Mouse (Mus musculus): Measurements from ENCODE around the gene Fam189b. TPM values are rescaled to one million over a fixed set of nuclear protein-coding genes. Genes with fewer than 3 reads are reported as not detected.
"Not testable (repeated sequence)": the region's sequence is repeated elsewhere in the genome, so short reads cannot be mapped to it uniquely, and the experiment has no call there.

The Fam189b gene
- total RNA-seq, 2 experiments from 2014 or later = 61.6 to 61.7 TPM

GRCm38 (mm10) chr3:89214681-89215411, 31.9 kb downstream of the Fam189b start, which contains the start of gene Thbs3:
TSS of gene Thbs3 (plus strand) at chr3:89215180.
- Histone ChIP-seq H3K27ac (peak within 1 kb of the TSS; percentile 97), H3K4me3 (peak within 1 kb of the TSS; percentile 83)
- no peak for DNase-seq (ENCODE audit: low spot score in 2 of 2)
- no peak for TF ChIP-seq CTCF (conservative IDR thresholded peaks at IDR 0.05)

- Histone ChIP-seq H3K27ac (peak overlapping the region; percentile 97; the same call in 1 of the 2 replicates), H3K4me3 (peak overlapping the region; percentile 44; the same call in 1 of the 2 replicates)
- peak; percentile 96 for TF ChIP-seq CTCF (conservative IDR thresholded peaks at IDR 0.05)
- peak; percentile 81 to 82 for DNase-seq (ENCODE audit: low spot score in 2 of 2)
These were observed 32.9 kb downstream of the Fam189b start for GRCm38 (mm10) chr3:89215853-89216252.

DNA sequence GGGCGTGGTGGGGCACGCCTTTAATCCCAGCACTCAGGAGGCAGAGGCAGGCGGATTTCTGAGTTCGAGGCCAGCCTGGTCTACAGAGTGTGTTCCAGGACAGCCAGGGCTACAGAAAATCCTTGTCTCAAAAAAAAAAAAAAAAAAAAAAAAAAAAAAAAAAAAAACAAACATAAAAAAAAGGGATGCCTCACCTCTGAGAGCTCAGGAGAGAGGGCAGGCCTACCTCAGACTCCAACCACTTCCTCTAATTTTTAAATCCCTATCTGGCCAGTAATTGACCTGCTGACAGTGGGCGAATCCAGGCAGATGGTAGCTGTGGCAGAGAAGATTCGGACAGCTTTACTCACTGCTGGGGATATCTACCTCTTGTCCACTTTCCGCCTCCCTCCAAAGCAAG, 33.5 kb downstream of the Fam189b start:
- H3K4me3 ChIP-seq; H3K27ac ChIP-seq; DNase-seq (ENCODE audit: low spot score in 2 of 2): not testable (repeated sequence)

- no peak for DNase-seq (ENCODE audit: low spot score in 2 of 2)
- no peak overlapping the region for H3K4me3 ChIP-seq
- TF ChIP-seq CTCF (conservative IDR thresholded peaks at IDR 0.05) = no peak
- H3K27ac ChIP-seq = no peak overlapping the region
These were observed 35.3 kb downstream of the Fam189b start for GRCm38 (mm10) chr3:89218271-89218670.

DNA sequence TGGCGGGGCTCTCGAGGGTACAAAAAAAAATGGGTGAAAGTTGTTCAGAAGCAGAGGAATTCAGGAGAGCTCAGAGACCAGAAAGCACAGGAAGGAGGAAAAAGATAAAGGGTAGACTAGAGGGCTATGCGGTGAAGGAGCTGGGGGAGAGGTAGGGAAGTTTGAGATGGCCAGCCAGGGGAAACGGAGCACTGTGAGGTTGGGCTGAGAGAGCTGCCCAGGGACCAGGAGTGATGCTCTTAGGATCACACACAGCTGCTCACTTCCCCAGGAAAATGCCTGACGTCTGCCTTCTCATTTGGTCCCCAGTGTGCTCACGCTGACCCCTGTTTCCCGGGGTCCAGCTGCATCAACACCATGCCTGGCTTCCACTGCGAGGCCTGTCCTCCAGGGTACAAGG, 36.6 kb downstream of the Fam189b start:
- no peak for DNase-seq (ENCODE audit: low spot score in 2 of 2)
- no peak for TF ChIP-seq CTCF (conservative IDR thresholded peaks at IDR 0.05)
- Histone ChIP-seq H3K27ac (no peak overlapping the region), H3K4me3 (no peak overlapping the region)

GRCm38 (mm10) chr3:89221167-89221566, 38.2 kb downstream of the Fam189b start:
- TF ChIP-seq CTCF (conservative IDR thresholded peaks at IDR 0.05) = no peak
- Histone ChIP-seq H3K4me3 (no peak overlapping the region), H3K27ac (no peak overlapping the region)
- DNase-seq (ENCODE audit: low spot score in 2 of 2) = no peak

GRCm38 (mm10) chr3:89224796-89225195, 41.9 kb downstream of the Fam189b start:
- Histone ChIP-seq H3K27ac (peak overlapping the region; percentile 93), H3K4me3 (peak overlapping the region; percentile 68)
- no peak for TF ChIP-seq CTCF (conservative IDR thresholded peaks at IDR 0.05)
- DNase-seq (ENCODE audit: low spot score in 2 of 2) = no peak

DNA sequence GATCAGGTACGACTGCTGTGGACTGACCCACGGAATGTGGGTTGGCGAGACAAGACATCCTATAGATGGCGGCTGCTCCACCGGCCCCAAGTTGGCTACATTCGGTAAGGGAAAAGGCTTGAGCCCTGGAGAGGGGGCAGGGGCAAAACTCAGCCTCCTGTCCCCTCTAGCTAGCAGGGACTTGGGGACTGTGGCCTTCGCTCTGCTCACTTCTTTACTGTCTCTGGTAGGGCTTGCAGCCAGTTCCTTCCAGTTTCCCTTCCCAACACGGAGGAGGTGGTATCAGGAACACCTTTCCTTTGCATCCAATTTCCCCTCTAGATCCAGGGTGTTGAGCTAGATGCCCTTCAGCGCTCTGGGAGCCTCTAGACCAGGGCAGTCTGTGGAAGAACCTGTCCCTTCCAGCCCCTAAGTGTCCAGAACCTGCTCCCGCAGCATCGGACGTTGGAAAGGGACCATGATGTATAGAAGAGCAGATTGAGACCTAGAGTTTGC, 42.4 kb downstream of the Fam189b start:
- Histone ChIP-seq H3K4me3 (peak overlapping the region; percentile 68), H3K27ac (peak overlapping the region; percentile 93)
- DNase-seq (ENCODE audit: low spot score in 2 of 2) = no peak
- TF ChIP-seq CTCF (conservative IDR thresholded peaks at IDR 0.05) = no peak

GRCm38 (mm10) chr3:89225918-89226317, 43.0 kb downstream of the Fam189b start:
- peak in 1 of 2 experiments; percentile 70 for DNase-seq (ENCODE audit: low spot score in 2 of 2)
- TF ChIP-seq CTCF (conservative IDR thresholded peaks at IDR 0.05) = no peak
- Histone ChIP-seq H3K4me3 (peak overlapping the region; percentile 68), H3K27ac (peak overlapping the region; percentile 93)

GRCm38 (mm10) chr3:89226361-89226760, 43.4 kb downstream of the Fam189b start:
- Histone ChIP-seq H3K4me3 (peak overlapping the region; percentile 68), H3K27ac (peak overlapping the region; percentile 93)
- TF ChIP-seq CTCF (conservative IDR thresholded peaks at IDR 0.05) = no peak
- DNase-seq (ENCODE audit: low spot score in 2 of 2) = no peak

DNA sequence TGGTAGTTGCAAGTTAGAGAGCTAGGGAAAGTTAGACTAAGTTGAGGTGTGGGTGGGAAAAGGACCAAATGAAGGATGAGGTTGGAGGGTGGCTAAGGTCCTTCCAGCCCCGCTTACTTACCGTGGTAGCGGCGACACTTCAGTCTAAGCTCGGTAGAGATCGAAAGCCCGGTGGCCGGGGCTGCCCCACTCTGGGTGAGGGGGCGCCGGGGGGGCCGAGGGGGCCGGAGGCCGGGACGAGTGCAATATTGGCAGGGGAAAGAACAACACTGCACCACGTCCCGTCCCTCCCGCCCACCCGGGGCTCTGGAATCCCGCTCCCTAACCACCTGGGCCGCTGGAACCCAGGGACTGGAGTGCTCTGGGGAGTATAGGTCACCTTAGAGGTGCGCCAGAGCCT, 44.0 kb downstream of the Fam189b start, which contains the start of gene Mtx1:
Gene Mtx1, minus strand, starts transcription at position 189 of the 400 bp plus-strand sequence.
- H3K27ac ChIP-seq = peak within 1 kb of the TSS; percentile 93
- peak within 1 kb of the TSS; percentile 68 for H3K4me3 ChIP-seq
- TF ChIP-seq CTCF (conservative IDR thresholded peaks at IDR 0.05) = no peak
- no peak for DNase-seq (ENCODE audit: low spot score in 2 of 2)

- H3K27ac ChIP-seq = peak overlapping the region; percentile 93
- no peak for TF ChIP-seq CTCF (conservative IDR thresholded peaks at IDR 0.05)
- H3K4me3 ChIP-seq = peak overlapping the region; percentile 68
- DNase-seq (ENCODE audit: low spot score in 2 of 2) = peak; percentile 92 to 96
These were observed 44.6 kb downstream of the Fam189b start for GRCm38 (mm10) chr3:89227307-89228179.

- TF ChIP-seq CTCF (conservative IDR thresholded peaks at IDR 0.05) = peak; percentile 92
These were observed 45.2 kb downstream of the Fam189b start for GRCm38 (mm10) chr3:89228180-89228549.

More at GRCm38 (mm10) chr3:89228180-89228549, 45.2 kb downstream of the Fam189b start:
- DNase-seq (ENCODE audit: low spot score in 2 of 2) = peak; percentile 81 to 89
- Histone ChIP-seq H3K27ac (peak overlapping the region; percentile 93), H3K4me3 (peak overlapping the region; percentile 68)

Data from layer of hippocampus, adult 2 months (tissue).